Mouse (Mus musculus): ENCODE measurements around the gene Ap1s1.

Ap1s1 gene

DNA sequence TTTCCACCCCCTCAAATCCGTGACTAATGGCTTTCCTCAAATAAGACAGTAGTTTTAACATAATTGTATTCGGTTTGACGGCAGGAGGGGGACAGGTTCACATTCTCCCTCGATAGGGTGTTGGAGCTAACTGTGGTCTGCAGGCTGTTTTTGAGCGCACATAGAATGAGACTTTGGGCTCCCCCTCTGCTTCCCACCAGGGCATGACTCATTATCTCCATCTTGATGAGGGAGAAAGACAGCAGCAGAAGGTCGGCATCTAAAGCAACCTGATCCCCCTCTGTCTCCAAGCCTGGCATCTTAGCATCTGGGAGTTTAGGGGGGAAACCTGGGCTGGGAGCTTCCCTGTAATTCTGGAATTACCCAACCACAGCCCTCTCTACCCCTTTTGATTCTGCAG, 19.5 kb upstream of the Ap1s1 start:
- DNase-seq (ENCODE audit: low read depth) = no peak

DNA sequence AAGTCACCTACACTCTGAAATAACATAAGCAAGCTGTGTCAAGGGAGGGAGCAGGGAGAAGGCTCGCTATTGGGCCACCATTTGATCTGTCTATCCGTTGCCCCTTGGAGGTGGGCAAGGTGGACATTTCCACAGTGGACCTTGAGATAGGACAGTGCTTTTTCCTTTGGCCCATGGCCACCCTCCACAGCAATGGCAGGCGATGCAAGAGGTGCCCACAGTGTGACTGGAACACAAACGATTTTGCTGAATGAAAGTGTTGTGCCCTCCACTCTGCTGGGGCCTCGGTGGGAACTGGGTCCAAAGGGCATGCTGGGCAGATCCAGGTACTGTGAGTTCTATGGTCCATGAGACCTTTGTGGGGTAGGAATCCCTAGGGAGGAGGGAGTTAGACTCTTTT, 16.7 kb upstream of the Ap1s1 start:
- DNase-seq (ENCODE audit: low read depth) = no peak

DNA sequence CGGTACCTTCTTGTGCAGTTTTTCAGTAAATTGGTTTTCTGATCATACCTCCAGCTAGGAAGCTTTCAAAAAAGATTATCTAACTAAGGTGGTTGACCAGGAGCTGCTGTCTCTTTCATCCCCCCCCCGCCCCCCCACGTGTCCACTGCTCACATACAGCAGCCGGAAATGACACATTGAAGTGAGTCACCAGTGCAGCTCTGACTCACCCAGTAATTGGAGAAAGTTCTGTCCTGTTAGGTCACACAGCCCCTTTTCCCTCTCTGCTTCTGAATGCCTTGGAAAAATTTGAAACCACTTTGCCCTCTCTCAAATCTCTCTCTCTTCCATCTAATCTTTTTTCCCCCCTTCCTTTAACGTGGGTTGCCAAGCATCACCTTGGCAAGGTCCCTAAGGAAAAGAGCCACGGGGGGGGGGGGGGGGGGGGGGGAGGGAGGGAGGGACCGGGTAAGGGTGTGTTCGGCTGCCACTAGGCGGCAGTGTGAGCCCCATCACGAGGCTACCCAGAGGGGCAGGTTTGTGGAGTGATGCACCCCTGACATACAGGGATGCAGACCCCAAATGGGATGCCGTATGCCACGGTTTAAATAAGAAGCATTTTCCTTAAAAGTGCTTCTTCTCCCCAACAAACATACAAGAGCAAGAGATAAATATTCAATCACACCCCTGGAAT, 16.0 kb upstream of the Ap1s1 start:
- DNase-seq (ENCODE audit: low read depth) = no peak

GRCm38 (mm10) chr5:137054873-137055272, 8.9 kb upstream of the Ap1s1 start:
- no peak for DNase-seq (ENCODE audit: low read depth)

DNA sequence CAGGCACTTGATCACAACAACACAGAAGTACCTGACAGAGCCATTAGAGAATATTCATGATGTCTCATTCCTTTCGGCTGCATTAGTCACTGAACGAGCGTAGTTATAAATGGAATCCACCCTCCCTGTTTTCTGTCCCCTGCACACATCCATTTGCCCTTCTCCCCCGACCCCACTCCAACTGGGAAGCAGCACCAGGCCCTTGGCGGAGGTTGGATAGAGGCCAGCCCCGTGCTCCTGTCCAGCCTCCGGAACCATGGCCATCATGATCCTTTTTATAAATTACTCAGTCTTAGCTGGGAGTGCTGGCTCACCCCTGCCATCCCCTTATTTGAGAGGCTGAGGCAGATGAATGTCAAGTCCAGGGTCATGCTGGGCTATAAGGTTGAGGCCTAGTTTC, 8.4 kb upstream of the Ap1s1 start:
- no peak for DNase-seq (ENCODE audit: low read depth)

- DNase-seq (ENCODE audit: low read depth) = no peak
Measured at GRCm38 (mm10) chr5:137051914-137052505, 6.1 kb upstream of the Ap1s1 start.

DNA sequence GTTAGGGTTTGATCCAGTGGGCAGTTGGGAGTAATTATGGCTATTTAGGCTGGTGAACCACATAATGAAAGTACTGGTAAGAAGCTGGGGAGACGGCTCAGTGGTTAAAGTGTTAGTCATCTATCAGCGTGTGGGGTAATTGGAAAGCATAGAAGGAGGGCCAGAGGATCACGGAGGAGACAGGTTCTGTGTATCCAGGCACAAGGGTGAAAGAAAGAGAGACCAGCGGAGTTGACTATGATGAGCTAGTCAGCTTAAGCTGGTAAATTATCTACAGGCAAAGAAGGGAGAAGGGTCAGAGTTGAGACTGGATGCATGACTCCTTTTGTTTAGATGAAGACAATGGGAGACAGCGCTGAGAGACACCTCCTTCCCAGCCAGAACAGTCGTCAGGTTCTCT, 5.2 kb upstream of the Ap1s1 start:
- DNase-seq (ENCODE audit: low read depth) = no peak

- DNase-seq (ENCODE audit: low read depth) = no peak
Measured at GRCm38 (mm10) chr5:137046991-137047390, 1.1 kb upstream of the Ap1s1 start.

DNA sequence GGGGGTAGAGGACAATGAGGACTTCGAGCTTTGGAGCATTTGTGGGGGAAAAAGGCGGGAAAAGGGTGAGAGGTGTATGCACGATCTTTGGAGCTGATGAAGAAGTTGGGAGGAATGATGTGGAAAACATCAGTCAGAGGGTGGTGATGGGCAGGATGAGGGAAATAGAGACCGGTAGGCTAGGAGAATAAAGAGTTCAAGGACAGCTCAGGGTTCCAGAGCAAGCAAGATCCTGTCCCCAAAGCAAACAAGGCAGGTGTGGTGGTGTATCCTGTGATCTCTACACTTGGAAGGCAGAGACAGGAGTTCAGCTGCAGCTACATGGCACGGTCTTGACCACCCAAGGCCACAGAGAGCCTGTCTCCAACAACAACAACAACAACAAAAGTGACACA, 386 bp upstream of the Ap1s1 start:
- no peak for DNase-seq (ENCODE audit: low read depth)

DNA sequence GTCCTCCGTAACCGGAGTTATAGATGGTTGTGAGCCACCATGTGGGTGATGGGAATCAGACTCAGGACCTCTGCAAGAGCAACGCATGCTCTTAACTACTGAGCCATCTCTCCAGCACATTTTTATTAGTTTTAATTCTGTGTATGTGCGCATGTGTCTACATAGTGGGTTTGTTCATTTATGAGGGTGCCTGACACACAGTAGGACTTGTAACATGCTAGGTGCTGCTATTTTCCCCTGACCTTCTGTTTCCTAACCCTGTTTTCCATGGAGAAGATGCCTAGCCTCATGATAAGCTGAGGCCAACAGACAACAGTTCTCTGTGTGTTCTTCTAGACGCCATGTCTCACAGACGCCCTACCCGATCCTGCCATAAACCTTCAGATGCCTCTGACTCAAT, 1.9 kb downstream of the Ap1s1 start:
- no peak for DNase-seq (ENCODE audit: low read depth)

DNA sequence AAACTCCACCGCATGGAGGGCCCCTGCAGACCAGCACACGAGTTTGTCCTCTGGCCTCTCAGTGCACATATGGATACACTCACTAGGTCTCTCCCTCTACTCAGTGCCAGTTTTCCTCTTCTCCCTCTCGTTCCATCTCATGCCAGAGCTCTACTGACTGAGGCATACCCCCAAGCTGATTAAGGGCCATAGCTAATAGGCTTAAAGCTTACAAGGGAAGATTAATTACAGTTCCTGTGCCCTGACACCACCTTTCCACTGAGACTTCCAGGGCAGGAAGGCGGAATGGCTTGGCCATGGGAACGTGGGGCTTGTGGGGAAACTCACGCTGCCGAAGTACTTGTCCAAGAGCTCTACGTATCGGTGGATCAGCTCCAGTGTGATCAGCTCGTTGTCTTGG, 4.5 kb downstream of the Ap1s1 start:
- no peak for DNase-seq (ENCODE audit: low read depth)

DNA sequence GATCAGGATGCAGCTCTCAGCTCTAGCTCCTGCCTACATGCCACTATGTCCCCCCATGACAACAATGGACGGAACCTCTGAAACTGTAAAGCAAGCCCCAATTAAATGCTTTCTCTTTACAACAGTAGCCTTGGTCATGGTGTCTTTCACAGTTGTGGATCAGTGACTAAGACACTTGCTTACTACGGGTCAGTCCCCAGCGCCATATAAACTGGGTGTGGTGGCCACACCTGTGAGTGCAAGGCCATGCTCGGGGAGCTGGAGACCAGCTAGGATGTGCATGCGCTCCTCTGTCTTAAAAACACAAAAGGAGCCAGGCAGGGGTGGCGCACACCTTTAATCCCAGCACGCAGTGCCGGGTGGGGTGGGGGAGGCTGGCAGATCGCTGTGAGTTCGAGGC, 6.5 kb downstream of the Ap1s1 start:
- no peak for DNase-seq (ENCODE audit: low read depth)

DNA sequence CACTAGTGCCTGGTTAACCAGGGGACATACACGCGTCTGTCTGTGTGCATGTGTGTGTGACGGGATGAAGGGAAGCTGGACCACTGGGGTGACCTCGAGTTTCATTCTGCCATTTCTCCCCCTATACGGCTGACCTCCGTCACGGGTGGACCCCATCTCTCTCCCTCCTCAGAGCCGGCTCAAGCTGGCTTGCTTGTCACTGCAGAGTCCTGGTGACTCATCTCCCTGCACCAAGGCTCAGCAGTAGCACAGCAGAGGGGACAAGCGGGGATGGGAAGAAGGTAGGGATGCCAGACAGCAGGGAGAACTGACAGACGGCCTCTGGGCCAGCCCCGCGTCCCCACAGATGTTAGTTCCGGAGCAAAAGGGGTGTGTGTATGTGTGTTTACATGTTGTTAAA, 9.7 kb downstream of the Ap1s1 start:
- DNase-seq (ENCODE audit: low read depth) = no peak

DNA sequence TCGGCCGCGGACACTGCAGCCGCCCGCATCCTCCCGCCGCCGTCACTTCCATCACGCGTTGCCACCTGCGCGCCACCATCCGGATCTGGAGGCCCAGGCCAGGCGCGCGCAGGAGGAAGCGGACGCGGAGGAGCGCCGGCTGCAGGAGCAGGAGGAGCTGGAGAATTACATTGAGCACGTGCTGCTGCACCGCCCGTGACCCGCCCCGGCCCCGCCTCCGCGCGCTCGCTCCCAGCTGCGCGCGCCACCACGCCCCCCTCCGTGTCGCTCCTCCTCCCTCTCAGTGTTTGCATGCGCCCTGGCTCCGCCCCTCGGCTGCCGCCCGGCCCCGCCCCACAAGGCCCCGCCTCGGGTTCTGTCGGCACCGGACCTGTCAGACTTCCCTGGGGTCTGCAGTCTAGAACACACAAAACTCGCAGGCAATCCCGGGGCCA, 13.3 kb downstream of the Ap1s1 start:
- peak; percentile 82 for DNase-seq (ENCODE audit: low read depth)

GRCm38 (mm10) chr5:137032033-137032421, 13.9 kb downstream of the Ap1s1 start:
- DNase-seq (ENCODE audit: low read depth) = no peak

DNA sequence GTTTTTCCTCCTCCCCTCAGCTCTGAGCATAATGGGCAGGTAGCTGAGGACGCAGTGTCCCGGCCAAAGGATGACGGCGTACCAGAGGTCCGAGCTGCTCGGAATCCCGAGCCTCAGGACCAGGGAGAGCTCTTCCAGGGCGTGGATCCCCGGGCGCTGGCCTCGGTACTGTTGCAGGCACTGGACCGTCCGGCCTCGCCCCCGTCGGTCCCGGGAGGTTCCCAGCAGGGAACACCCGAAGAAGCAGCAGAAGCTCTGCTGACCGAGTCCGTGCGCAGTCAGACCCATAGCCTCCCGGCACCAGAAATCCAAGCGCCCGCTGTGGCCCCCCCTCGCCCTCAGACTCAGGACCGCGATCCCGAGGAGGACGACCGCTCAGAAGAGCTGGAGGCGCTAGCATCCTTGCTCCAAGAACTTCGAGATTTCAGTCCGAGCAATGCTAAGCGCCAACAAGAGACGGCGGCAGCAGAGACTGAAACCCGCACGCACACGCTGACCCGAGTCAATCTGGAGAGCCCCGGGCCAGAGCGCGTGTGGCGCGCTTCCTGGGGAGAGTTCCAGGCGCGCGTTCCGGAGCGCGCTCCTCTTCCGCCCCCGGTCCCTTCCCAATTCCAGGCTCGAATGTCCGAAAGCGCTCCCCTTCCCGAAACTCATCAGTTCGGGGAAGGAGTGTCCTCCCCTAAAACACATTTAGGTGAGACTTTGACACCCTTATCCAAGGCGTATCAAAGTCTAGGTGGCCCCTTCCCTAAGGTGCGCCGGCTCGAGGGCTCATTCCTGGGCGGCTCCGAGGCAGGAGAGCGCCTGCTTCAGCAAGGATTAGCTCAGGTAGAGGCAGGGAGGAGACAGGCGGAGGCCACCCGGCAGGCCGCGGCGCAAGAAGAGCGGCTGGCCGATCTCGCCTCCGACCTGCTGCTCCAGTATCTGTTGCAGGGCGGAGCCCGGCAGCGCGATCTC, 14.6 kb downstream of the Ap1s1 start:
- DNase-seq (ENCODE audit: low read depth) = no peak

- no peak for DNase-seq (ENCODE audit: low read depth)
Measured at GRCm38 (mm10) chr5:137030416-137030810, 15.5 kb downstream of the Ap1s1 start.

- DNase-seq (ENCODE audit: low read depth) = peak; percentile 96
Measured at GRCm38 (mm10) chr5:137029643-137030415, 16.1 kb downstream of the Ap1s1 start.

GRCm38 (mm10) chr5:137029273-137029585, 16.7 kb downstream of the Ap1s1 start:
- DNase-seq (ENCODE audit: low read depth) = no peak

GRCm38 (mm10) chr5:137028561-137029272, 17.2 kb downstream of the Ap1s1 start:
- no peak for DNase-seq (ENCODE audit: low read depth)

GRCm38 (mm10) chr5:137026092-137026491, 19.8 kb downstream of the Ap1s1 start, which contains the start of gene Vgf:
TSS of gene Vgf (plus strand) at chr5:137026392.
- DNase-seq (ENCODE audit: low read depth) = no peak

- DNase-seq (ENCODE audit: low read depth) = no peak
Measured at GRCm38 (mm10) chr5:137025132-137025531, 20.8 kb downstream of the Ap1s1 start.

All from c-Kit-positive CD71-positive TER-119-negative erythroid progenitor cells, embryonic 14.5 days (primary cell).